Mouse (Mus musculus) midbrain, embryonic 15.5 days (tissue): ENCODE measurements around the gene Hist1h2bf. TPM values are rescaled to one million over a fixed set of nuclear protein-coding genes. Genes with fewer than 3 reads are reported as not detected.
"Not testable (repeated sequence)": the region's sequence is repeated elsewhere in the genome, so short reads cannot be mapped to it uniquely, and the experiment has no call there.

ENCODE experiments used
- ATAC-seq: fragments of 200-750 bp; cut with Nextera tagmentation; replicated peaks from 2 replicates; pipeline ENCODE4 v1.8.0; 2017; ENCODE audit warnings: moderate TSS enrichment
- H3K27ac ChIP-seq: fragments of 300-500 bp; sonication (generic); 2 replicates; pipeline ENCODE4 v1.5.1; 2015; ENCODE audit warnings: mild to moderate bottlenecking, inconsistent platforms
- H3K27me3 ChIP-seq: fragments of 300-500 bp; sonication (generic); replicated peaks from 2 replicates; pipeline ENCODE4 v1.6.1; 2015; ENCODE audit warnings: inconsistent platforms
- H3K36me3 ChIP-seq: fragments of 300-500 bp; sonication (generic); replicated peaks from 2 replicates; pipeline ENCODE4 v1.6.1; 2015; ENCODE audit warnings: inconsistent platforms
- H3K4me1 ChIP-seq: fragments of 300-500 bp; sonication (generic); 2 replicates; pipeline ENCODE4 v1.6.1; 2015; ENCODE audit warnings: inconsistent platforms
- H3K4me2 ChIP-seq: fragments of 300-500 bp; sonication (generic); 2 replicates; pipeline ENCODE4 v1.6.1; 2015; ENCODE audit warnings: inconsistent platforms, mild to moderate bottlenecking, moderate library complexity
- H3K4me3 ChIP-seq: fragments of 300-500 bp; sonication (generic); 2 replicates; pipeline ENCODE4 v1.5.1; 2015; ENCODE audit warnings: mild to moderate bottlenecking, inconsistent platforms
- H3K9ac ChIP-seq: fragments of 300-500 bp; sonication (generic); 2 replicates; pipeline ENCODE4 v1.6.1; 2015; ENCODE audit warnings: mild to moderate bottlenecking, inconsistent platforms
- H3K9me3 ChIP-seq: fragments of 300-500 bp; sonication (generic); 2 replicates; pipeline ENCODE4 v1.6.1; 2016; ENCODE audit warnings: inconsistent platforms
- WGBS: fragments of 180-500 bp; shearing (Covaris S2); methylation state at CpG from one replicate; pipeline ENCODE4 v1.1.7; 2015; ENCODE audit warnings: mixed read lengths; 5-methylcytosine and 5-hydroxymethylcytosine counted together
- polyA plus RNA-seq: library from polyadenylated mRNA; unstranded; fragments of >200 nt; fragmentation: Nextera tagmentation; extraction: Ambion mirVana; gene quantifications from 2 replicates; pipeline ENCODE4 v1.2.1, GENCODE M21; 2015

Gene Hist1h2bf
- polyA plus RNA-seq, 1 experiment from 2014 or later = 1.5 TPM

DNA sequence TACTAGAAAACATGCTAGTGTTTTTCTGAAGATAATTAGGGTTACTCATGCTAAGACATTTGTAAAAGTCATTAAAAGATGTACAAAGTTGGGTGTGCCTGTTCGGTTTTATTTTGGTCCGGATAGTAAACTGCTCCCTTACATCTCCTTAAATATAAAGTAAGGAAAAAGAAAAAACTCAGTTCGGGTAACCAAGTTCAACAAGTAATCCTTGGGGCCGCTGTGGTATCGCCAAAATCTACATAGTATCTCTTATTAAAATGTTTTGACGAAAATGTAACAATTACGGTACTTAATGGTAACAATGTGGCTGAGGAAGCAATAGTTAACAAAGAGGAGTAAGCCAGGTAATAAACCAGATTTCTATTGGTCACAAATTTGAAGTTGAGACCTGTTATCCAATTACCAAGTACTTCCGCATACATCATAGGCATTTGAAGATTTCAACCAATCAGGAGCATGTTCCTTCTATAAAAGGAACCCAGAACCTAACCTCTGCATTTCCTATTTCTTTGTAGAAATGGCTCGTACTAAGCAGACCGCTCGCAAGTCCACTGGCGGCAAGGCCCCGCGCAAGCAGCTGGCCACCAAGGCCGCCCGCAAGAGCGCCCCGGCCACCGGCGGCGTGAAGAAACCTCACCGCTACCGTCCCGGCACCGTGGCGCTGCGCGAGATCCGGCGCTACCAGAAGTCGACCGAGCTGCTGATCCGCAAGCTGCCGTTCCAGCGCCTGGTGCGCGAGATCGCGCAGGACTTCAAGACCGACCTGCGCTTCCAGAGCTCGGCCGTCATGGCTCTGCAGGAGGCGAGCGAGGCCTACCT is 29.8 kb downstream of the Hist1h2bf start, which contains the start of gene Hist1h3f:
Gene Hist1h3f (plus strand): TSS at position 88 of the 822 bp plus-strand sequence.
- H3K4me3 ChIP-seq = peak within 1 kb of the TSS; percentile 52
- H3K4me2 ChIP-seq = peak within 1 kb of the TSS; percentile 86
- no peaks in the 10 kb centered on the region for H3K27me3 ChIP-seq
- H3K9ac ChIP-seq = peak within 1 kb of the TSS; percentile 58
- no peaks in the 10 kb centered on the region for H3K36me3 ChIP-seq
- WGBS = 1% methylated on average over 31 of the region's 45 CpGs
- no peaks in the 10 kb centered on the region for H3K9me3 ChIP-seq
- peak within 1 kb of the TSS; percentile 91 for H3K27ac ChIP-seq
- H3K4me1 ChIP-seq = peaks cover 5% of the 10 kb centered on the region
- peak; percentile 97 for ATAC-seq

DNA sequence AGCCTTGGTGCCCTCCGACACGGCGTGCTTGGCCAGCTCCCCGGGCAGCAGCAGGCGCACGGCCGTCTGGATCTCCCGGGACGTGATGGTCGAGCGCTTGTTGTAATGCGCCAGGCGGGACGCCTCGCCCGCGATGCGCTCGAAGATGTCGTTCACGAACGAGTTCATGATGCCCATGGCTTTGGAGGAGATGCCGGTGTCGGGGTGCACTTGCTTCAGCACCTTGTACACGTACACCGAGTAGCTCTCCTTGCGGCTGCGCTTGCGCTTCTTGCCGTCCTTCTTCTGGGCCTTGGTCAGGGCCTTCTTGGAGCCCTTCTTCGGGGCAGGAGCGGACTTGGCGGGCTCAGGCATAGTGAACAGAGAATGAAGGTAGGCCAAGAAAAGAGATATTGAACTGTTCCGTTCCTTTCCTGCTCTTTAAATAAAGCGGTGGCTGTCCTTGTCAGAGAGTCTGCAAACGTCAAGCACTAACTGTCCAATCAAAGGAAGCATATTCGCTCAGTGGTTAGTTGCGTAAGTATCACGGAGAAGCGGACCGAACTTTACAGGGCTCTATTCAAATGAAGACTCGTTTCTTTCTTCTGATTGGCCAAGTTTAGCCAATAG is 30.9 kb downstream of the Hist1h2bf start, which contains the start of gene Hist1h2bh:
Gene Hist1h2bh (minus strand): TSS at position 394 of the 609 bp plus-strand sequence.
- Histone ChIP-seq H3K4me2 (peak within 1 kb of the TSS; percentile 86), H3K27ac (peak within 1 kb of the TSS; percentile 91), H3K4me3 (peak within 1 kb of the TSS; percentile 52), H3K9ac (peak within 1 kb of the TSS; percentile 58)
- H3K4me1 ChIP-seq, H3K9me3 ChIP-seq, H3K36me3 ChIP-seq, H3K27me3 ChIP-seq: not testable (repeated sequence)
- WGBS = under 1% methylated on average over 32 of the region's 42 CpGs
- peak; percentile 88 for ATAC-seq

DNA sequence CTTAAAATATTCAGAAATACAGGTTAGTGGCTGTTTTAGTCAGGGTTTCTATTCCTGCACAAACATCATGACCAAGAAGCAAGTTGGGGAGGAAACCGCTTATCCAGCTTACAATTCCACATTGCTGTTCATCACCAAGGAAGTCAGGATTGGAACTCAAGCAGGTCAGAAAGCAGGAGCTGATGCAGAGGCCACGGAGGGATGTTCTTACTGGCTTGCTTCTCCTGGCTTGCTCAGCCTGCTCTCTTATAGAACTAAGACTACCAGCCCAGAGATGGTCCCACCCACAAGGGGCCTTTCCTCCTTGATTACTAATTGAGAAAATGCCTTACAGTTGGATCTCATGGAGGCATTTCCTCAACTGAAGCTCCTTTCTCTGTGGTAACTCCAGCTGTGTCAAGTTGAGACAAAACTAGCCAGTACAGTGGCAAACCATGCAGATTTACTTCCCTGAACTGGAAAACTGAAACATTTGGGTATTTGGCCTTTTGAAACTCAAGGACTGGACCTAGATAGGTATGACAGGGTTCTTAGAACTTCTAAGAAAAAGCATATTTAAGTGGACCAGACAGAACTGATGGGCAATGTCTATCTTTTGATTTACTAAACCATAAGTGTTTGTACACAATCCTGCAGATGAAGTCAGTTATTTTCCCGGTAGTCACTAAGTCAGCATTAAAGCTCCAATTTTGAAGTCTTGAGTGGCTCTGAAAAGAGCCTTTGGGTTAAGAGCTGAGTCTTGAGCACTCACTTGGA is 31.6 kb downstream of the Hist1h2bf start:
- H3K36me3 ChIP-seq, H3K4me1 ChIP-seq, ATAC-seq, H3K9me3 ChIP-seq, H3K27me3 ChIP-seq: not testable (repeated sequence)
- Histone ChIP-seq H3K9ac (peak overlapping the region; percentile 41), H3K27ac (peak overlapping the region; percentile 72; the same call in 1 of the 2 replicates), H3K4me2 (peak overlapping the region; percentile 86), H3K4me3 (peak overlapping the region; percentile 45)
- 5% methylated on average over 3 of the region's 3 CpGs for WGBS

DNA sequence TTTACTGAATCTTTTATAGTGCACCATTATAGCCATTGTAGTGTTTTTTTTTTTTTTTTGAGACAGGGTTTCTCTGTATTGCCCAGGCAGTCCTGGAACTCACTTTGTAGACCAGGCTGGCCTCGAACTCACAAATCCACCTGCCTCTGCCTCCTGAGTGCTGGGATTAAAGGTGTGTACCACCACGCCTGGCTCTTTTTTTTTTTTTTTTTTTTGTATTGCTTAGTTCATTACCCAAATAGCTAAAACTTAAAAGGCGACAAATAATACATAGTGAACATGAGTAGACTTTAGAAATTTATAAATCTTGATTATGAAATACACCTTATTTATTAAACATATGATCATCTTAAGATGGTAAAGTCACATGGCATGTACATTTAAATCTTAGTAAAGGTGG is 32.5 kb downstream of the Hist1h2bf start:
- ATAC-seq = no peak
- Histone ChIP-seq H3K4me3 (no peak overlapping the region), H3K9ac (no peak overlapping the region), H3K4me1 (peaks cover 5% of the 10 kb centered on the region), H3K36me3 (no peaks in the 10 kb centered on the region), H3K27ac (no peak overlapping the region), H3K4me2 (no peak overlapping the region), H3K27me3 (no peaks in the 10 kb centered on the region), H3K9me3 (no peaks in the 10 kb centered on the region)
- WGBS = 88% methylated on average over 3 of the region's 3 CpGs

DNA sequence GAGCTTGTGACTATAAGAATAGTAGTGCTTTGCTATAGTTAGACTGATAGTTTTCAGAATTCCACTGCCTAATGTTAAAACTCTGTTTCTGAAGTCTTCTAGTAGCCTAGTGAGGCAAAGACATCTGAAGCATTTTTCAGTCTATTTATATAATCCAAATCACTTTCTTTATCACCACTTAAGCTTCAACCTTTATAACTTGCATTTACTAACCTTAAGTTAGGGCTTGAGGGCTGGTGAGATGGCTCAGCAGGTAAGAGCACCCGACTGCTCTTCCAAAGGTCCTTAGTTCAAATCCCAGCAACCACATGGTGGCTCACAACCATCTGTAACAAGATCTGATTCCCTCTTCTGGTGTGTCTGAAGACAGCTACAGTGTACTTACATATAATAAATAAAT is 34.2 kb downstream of the Hist1h2bf start:
- peaks cover 10% of the 10 kb centered on the region for H3K4me1 ChIP-seq
- not testable (repeated sequence) for ATAC-seq, H3K4me2 ChIP-seq, H3K4me3 ChIP-seq, H3K9ac ChIP-seq, H3K9me3 ChIP-seq, H3K27ac ChIP-seq, H3K27me3 ChIP-seq, H3K36me3 ChIP-seq
- WGBS = 81% methylated on average over 1 of the region's 1 CpGs

DNA sequence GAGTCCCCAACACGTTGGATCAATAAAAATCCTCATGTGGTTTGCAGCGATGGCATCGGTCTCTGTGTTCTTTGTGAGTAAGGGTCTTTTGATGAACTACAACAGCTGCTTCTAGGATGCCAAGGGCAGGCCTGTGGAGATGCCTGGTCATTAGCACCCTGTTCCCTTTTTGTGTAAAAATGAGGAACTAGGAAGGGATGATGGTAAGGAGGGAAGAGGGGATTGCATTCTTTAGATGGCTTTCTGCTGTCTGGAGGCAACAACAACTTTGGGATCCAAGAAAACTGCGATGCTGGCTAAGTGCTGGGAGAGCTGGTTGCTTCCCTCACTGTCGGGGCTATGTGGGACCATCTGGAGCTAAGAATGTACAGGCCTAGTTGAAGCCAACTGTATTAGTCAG is 35.7 kb downstream of the Hist1h2bf start:
- 81% methylated on average over 5 of the region's 5 CpGs for WGBS
- Histone ChIP-seq H3K4me1 (peaks cover 21% of the 10 kb centered on the region), H3K36me3 (no peaks in the 10 kb centered on the region), H3K9me3 (no peaks in the 10 kb centered on the region), H3K9ac (no peak overlapping the region), H3K27ac (no peak overlapping the region), H3K27me3 (no peaks in the 10 kb centered on the region), H3K4me3 (no peak overlapping the region), H3K4me2 (no peak overlapping the region)
- no peak for ATAC-seq

DNA sequence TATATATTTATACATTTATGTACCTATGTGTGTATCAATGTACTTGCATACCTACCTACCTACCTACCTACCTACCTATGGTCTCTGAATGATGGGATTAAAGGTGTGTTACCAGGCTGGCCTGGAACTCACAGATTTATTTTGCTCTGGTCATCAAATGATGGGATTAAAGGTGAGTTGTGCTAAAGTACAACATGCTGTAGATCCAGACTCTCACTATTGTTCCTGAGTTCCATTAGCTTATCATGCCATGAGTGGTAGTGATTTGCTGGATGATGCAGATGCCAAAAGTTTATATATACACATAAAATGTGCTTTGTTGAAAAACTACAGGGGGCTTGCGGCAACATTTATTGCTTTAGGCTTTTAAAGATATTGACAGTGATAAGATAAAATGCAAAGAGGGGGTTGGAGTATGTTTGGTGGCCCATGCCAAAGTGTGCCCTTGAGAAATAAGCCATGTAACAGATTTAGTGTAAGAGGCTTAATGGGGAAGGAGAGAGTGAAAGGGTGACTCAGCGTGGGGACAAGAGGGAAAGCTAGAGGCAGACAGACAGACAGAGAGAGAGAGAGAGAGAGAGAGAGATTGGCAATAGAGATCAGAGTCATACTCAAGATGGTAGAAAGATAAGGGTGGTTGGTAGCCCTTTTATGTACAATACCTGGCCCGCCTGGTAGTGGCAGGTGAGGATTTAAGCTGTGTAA is 36.8 kb downstream of the Hist1h2bf start:
- WGBS = 78% methylated on average over 3 of the region's 3 CpGs
- no peaks in the 10 kb centered on the region for H3K27me3 ChIP-seq
- no peak overlapping the region for H3K9ac ChIP-seq
- no peaks in the 10 kb centered on the region for H3K9me3 ChIP-seq
- no peak overlapping the region for H3K27ac ChIP-seq
- no peak overlapping the region for H3K4me2 ChIP-seq
- H3K4me3 ChIP-seq = no peak overlapping the region
- peaks cover 27% of the 10 kb centered on the region for H3K4me1 ChIP-seq
- no peaks in the 10 kb centered on the region for H3K36me3 ChIP-seq
- ATAC-seq = no peak

DNA sequence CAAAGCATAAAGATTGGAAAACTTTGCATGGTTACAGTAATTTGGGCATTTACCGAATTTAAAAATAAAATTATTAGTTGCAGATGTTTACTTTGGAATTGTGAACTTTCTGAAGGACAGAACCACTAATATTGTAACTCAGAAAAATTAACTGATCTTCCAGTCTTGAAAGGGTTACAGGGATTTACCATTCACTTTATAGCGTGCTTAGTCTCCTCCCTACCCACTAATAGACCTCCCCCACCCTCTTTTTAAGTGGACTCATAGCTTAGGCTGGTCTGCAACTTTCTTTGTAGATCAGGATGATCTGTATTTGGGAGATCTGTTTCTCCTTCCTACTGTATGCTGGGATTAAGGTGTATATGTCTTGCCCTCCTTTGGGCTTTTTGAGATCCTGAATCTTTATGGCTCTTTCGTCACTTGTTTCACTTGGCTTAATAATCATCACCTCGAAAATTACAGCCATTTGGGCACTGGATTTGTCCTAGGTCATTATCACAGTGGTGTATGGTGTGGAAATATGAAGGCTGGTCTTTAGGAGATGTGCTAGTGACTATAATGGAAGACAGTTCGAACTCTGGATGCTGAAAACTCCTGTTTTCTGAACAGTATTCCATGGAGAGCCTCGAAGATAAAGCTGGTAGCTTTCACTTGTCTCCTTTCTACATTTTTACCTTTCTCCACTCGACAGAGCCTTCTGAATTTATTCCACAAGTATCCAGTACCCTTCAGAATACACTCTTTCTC is 37.7 kb downstream of the Hist1h2bf start:
- Histone ChIP-seq H3K27me3 (no peaks in the 10 kb centered on the region), H3K4me1 (peaks cover 31% of the 10 kb centered on the region), H3K36me3 (no peaks in the 10 kb centered on the region), H3K4me3 (no peak overlapping the region), H3K9me3 (no peaks in the 10 kb centered on the region), H3K9ac (no peak overlapping the region), H3K4me2 (peak overlapping the region; percentile 85), H3K27ac (no peak overlapping the region)
- 17% methylated on average over 7 of the region's 7 CpGs for WGBS
- ATAC-seq = no peak

DNA sequence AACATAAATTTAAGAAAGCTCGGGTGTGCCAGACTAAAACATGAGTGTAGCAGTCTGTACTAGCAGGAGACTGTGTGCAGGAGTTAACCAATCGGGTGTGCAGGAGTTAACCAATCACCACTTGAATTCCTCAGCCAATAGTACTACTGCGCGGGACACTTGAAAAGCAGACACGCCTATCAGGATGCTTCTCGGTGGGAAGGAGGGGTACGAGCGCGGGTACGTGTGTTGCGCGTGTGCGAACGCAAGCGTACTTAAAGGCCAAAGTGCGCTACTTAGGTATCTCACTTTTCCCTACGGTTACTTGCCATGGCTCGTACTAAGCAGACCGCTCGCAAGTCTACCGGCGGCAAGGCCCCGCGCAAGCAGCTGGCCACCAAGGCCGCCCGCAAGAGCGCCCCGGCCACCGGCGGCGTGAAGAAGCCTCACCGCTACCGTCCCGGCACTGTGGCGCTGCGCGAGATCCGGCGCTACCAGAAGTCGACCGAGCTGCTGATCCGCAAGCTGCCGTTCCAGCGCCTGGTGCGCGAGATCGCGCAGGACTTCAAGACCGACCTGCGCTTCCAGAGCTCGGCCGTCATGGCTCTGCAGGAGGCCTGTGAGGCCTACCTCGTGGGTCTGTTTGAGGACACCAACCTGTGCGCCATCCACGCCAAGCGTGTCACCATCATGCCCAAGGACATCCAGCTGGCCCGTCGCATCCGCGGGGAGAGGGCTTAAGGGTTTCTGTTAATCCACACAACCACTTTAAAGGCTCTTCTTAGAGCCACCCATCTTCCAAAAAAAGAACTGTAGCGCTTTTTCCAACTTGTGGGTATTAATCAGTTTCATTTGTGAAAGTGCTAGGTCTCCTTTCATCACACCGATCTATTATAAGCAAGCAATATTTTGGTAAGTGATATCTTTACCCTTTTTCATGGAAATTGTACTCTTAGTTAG is 38.6 kb downstream of the Hist1h2bf start, which contains the start of gene Hist1h3g:
Gene Hist1h3g (plus strand): TSS at position 286 of the 939 bp plus-strand sequence.
- peak; percentile 89 for ATAC-seq
- H3K4me1 ChIP-seq = peaks cover 31% of the 10 kb centered on the region
- under 1% methylated on average over 50 of the region's 62 CpGs for WGBS

DNA sequence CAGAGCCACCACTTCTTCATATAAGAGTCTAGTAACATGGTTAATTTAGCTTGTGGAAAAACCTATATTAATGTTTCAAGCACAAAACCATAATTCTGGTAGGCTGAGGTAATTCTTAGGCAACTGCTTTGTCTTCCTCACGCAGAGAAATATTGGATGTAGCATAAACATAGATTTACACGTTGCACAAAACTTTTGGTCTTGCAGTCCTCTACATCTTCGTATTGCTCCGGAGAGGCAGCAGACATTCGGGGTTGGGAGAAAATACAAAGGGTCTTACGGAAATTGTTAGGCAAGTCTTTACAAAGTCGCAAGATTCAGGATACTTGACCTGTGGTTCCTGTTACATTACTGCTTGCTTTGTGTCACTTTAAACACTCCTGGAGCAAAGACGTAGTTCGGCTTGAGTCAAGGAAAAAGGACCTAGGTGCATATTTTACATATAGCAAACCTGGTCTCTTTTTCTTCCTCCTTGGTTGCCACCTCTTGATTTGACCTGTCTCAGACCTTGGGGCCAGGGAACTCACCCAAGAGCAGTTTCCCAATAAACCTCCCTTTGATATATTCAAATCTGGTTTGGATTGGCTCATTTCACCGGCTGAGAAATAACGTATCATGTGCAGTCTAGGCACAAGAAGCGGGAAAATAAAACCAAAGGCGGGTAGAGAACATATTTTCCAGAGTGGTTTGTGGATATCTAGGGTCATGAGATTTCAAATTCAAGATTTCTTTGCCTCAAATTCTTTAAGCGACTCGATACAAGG is 39.4 kb downstream of the Hist1h2bf start:
- ATAC-seq = no peak
- H3K4me3 ChIP-seq = peak overlapping the region; percentile 54

More for the DNA sequence above, 38.6 kb downstream of the Hist1h2bf start, which contains the start of gene Hist1h3g:
- H3K4me3 ChIP-seq = peak within 1 kb of the TSS; percentile 54
- peak within 1 kb of the TSS; percentile 85 for H3K4me2 ChIP-seq
- not testable (repeated sequence) for H3K36me3 ChIP-seq, H3K9me3 ChIP-seq, H3K27me3 ChIP-seq
- peak within 1 kb of the TSS; percentile 48; the same call in 1 of the 2 replicates for H3K27ac ChIP-seq
- H3K9ac ChIP-seq = peak within 1 kb of the TSS; percentile 12; the same call in 1 of the 2 replicates

More for the DNA sequence above, 39.4 kb downstream of the Hist1h2bf start:
- H3K4me2 ChIP-seq = peak overlapping the region; percentile 85
- H3K9me3 ChIP-seq = no peaks in the 10 kb centered on the region
- under 1% methylated on average over 15 of the region's 15 CpGs for WGBS
- no peaks in the 10 kb centered on the region for H3K36me3 ChIP-seq
- H3K27ac ChIP-seq = peak overlapping the region; percentile 48; the same call in 1 of the 2 replicates
- no peaks in the 10 kb centered on the region for H3K27me3 ChIP-seq
- H3K4me1 ChIP-seq = peaks cover 37% of the 10 kb centered on the region
- peak overlapping the region; percentile 12; the same call in 1 of the 2 replicates for H3K9ac ChIP-seq
